Mouse (Mus musculus): ENCODE data around the gene Ate1. TPM values are rescaled to one million over a fixed set of nuclear protein-coding genes. Genes with fewer than 3 reads are reported as not detected.
"Not testable (repeated sequence)": the region's sequence is repeated elsewhere in the genome, so short reads cannot be mapped to it uniquely, and the experiment has no call there.

Ate1 gene
- total RNA-seq, 4 experiments from 2014 or later: 38.1 to 62.3 (median 49.4) TPM

- DNase-seq: no peak
These were observed 125.5 kb downstream of the Ate1 start for GRCm38 (mm10) chr7:130394697-130395096.

- not testable (repeated sequence) for DNase-seq
These were observed 130.1 kb downstream of the Ate1 start for GRCm38 (mm10) chr7:130390060-130390459.

GRCm38 (mm10) chr7:130386308-130386707 is 133.9 kb downstream of the Ate1 start:
- no peak for DNase-seq

- DNase-seq: no peak
These were observed 134.4 kb downstream of the Ate1 start for GRCm38 (mm10) chr7:130385732-130386294.

- no peak for DNase-seq
These were observed 138.0 kb downstream of the Ate1 start for GRCm38 (mm10) chr7:130382126-130382525.

- DNase-seq: no peak
These were observed 138.7 kb downstream of the Ate1 start for GRCm38 (mm10) chr7:130381387-130381951.

GRCm38 (mm10) chr7:130380769-130381355 is 139.3 kb downstream of the Ate1 start:
- DNase-seq: no peak

- no peak for DNase-seq
These were observed 139.8 kb downstream of the Ate1 start for GRCm38 (mm10) chr7:130380367-130380766.

- no peak for DNase-seq
These were observed 140.3 kb downstream of the Ate1 start for GRCm38 (mm10) chr7:130379886-130380285.

- DNase-seq: no peak
These were observed 141.9 kb downstream of the Ate1 start for GRCm38 (mm10) chr7:130378308-130378707.

GRCm38 (mm10) chr7:130374311-130374710 is 145.9 kb downstream of the Ate1 start:
- peak; percentile 50 for DNase-seq

- DNase-seq: no peak
These were observed 151.1 kb downstream of the Ate1 start for GRCm38 (mm10) chr7:130368827-130369641.

GRCm38 (mm10) chr7:130368036-130368826 is 151.9 kb downstream of the Ate1 start:
- no peak for DNase-seq

- DNase-seq: no peak
These were observed 152.7 kb downstream of the Ate1 start for GRCm38 (mm10) chr7:130367222-130368035.

GRCm38 (mm10) chr7:130365711-130366110 is 154.5 kb downstream of the Ate1 start:
- DNase-seq: no peak

Other genes with a start within 250 kb of the Ate1 start
- 10 to 100 TPM; 70.1 to 87.9 (median 80.8) TPM for gene Nsmce4a, start 52.7 kb upstream of the Ate1 start, total RNA-seq (2022)
- gene Tacc2, start 57.1 kb upstream of the Ate1 start, total RNA-seq (2022): 10 to 100 TPM; 38.1 to 63.0 (median 49.3) TPM

All from adrenal gland, adult 8-10 months (tissue).